Mouse (Mus musculus): ENCODE measurements around the gene Eml3.

- TF ChIP-seq CTCF (IDR thresholded peaks at IDR 0.05; ENCODE audit: borderline replicate concordance, insufficient read depth, low read depth, low read length) (no peak), POLR2A (IDR thresholded peaks at IDR 0.05; ENCODE audit: borderline replicate concordance, insufficient read depth, low read length) (peak; percentile 74)
These were observed 48.9 kb upstream of the Eml3 start, which contains the start of gene Uqcc3 for GRCm38 (mm10) chr19:8880311-8881033.

Data from cerebellum, adult 2 months (tissue).